Mouse (Mus musculus): ENCODE measurements around the gene Rsad2. TPM values are rescaled to one million over a fixed set of nuclear protein-coding genes. Genes with fewer than 3 reads are reported as not detected.

Rsad2 gene
- polyA plus RNA-seq (2012), result 2.1 and 2.7 TPM in 2 replicates

GRCm38 (mm10) chr12:26456028-26456698, at the start of gene Rsad2:
Gene Rsad2 (minus strand): TSS chr12:26456452.

GRCm38 (mm10) chr12:26469098-26470041, 13.1 kb upstream of the Rsad2 start, which contains the start of gene Cmpk2:
Gene Cmpk2 (plus strand): TSS chr12:26469204.

GRCm38 (mm10) chr12:26415104-26415771, 41.0 kb downstream of the Rsad2 start, which contains the start of gene Rnf144a:
Gene Rnf144a (minus strand): TSS chr12:26415254.

Other genes with a start within 250 kb of the Rsad2 start
- gene Rnf144a, start 41.2 kb downstream of the Rsad2 start, polyA plus RNA-seq (2012), result 18.9 and 25.2 TPM in 2 replicates
- gene Cmpk2, start 12.8 kb upstream of the Rsad2 start, polyA plus RNA-seq (2012), result 8.6 and 9.2 TPM in 2 replicates

Measured in megakaryocyte-erythroid progenitor cell, adult 5 weeks (primary cell).